Mouse (Mus musculus) T-helper 2 cell (primary cell): ENCODE data around the gene Padi2.

ENCODE experiments used
- in situ Hi-C: fragments of 300-600 bp; cut with MboI, MseI; formaldehyde crosslinking; loops from one replicate; pipeline ENCODE4 v1.15.1; 2025; ENCODE audit warnings: high pct_unique_total_duplicates

Padi2 gene

DNA sequence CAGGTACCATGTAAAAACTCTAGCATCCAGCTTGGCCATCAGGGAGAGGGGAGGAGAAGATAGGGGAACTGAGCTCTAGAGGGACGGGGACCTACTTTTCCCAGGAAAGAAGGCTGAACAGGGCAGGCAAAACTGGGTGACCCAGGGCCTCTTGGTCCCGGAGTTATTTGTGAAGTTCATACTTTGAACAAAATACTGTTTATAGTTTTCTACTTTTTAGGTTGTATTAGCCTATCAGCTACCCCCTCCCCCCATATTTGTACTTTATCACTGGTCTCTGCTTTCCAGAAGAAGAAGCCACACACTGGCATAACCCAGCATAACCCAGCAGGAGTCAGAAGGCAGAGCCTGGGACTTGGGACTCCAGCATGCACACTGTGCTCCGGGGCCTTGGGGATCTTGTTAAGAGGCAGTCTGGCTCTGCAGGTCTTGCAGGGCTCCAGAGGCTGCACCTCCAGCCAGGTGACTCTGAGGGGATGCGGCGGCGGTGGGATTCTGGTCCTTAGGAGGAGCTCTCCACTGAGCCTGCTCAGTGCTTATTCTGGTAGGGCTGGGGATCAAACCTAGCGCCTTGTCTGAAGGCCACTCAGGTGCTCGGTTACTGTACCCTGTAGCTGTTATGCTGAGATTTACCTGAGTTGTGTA is 25.0 kb upstream of the Padi2 start:
- in situ Hi-C loops: no loop called here

DNA sequence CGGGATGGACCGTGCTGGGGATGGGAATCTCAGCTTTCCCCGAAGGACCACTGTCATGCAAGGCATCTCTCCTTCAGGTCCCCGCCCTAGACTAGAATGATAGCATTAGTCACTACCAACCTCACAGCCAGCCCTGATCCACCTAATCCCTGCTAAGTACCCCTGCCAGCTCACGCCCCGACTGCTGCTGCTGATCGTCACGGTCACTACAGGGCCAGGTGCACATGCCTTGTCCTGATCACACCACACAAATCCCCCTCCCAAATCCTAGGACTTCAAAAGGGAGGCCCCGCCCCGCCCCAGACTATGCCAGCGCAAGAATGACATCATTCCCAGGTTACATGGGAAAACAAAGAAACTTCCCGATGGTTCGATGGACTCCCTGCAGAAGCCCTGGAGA is 24.4 kb upstream of the Padi2 start:
- in situ Hi-C loops: no loop called here

DNA sequence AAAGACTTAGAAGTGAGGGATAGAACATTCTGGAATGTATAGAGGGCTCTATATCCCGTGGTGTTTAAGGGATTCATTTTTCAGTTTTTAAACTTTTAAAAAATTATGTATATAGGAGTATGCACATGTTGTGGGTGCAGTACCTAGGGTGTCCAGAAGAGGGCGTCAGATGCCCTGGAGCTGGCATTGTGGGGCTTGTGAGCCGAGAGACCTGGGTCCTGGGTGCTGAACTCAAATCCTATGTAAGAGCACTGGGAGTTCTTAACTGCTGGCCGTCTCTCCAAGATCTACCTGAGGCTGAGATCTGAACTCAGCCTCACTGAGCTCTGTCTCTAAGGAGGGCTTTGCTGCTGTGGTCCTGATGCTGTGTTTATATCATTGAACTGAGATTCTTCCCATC is 23.8 kb upstream of the Padi2 start:
- in situ Hi-C loops: no loop called here

GRCm38 (mm10) chr4:140882981-140883380 is 23.2 kb upstream of the Padi2 start:
- in situ Hi-C loops: no loop called here

DNA sequence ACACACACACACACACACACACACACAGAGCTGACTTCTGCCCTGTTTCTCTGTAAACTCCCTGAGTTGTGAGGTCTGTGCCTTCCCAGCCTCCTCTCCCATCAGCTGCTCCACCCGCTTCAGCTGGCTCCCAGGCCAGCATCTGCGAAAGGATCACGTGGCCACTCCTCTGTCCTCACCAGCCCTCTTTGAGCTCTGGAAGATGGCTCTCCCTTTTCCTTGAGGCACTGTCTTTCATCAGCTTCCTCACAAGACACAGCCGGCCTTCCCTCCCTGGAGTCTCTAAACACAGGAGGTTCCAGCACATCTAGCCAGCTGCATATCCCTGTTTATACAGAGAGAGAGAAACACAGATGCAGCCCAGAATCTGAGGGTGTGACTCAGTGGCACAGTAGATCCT is 22.3 kb upstream of the Padi2 start:
- in situ Hi-C loops: no loop called here

DNA sequence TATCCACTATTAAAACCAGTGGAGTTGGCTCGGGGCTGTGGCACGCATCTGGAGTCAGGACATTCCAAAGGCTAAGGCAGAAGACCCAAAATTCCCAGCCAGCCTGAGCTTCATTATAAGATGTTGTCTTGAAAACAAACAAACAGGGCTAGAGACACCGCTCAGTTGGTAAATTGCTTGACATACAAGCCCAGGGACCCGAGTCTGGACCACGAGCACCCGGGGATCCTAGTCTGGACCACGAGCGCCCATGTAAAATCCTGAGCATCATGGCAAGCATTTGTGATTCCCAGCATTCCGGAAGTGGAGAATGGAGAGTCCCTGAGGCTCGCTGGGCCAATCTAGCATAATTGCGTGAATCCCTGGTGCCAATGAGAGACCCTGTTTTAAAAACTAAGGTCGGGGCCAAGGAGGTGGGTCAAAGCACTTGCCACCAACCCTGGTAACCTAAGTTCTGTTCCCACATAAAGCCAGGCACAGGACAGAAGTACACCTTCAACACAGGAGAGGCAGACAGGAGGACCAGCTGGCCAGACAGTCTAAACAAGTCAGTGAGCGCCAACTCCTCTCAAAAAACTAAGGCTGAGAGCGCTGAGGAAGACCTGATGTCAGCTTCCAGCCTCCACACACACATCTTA is 14.5 kb upstream of the Padi2 start:
- in situ Hi-C loops: no loop called here

- in situ Hi-C loops: no loop called here
Observed at GRCm38 (mm10) chr4:140892163-140892530, 14.0 kb upstream of the Padi2 start.

DNA sequence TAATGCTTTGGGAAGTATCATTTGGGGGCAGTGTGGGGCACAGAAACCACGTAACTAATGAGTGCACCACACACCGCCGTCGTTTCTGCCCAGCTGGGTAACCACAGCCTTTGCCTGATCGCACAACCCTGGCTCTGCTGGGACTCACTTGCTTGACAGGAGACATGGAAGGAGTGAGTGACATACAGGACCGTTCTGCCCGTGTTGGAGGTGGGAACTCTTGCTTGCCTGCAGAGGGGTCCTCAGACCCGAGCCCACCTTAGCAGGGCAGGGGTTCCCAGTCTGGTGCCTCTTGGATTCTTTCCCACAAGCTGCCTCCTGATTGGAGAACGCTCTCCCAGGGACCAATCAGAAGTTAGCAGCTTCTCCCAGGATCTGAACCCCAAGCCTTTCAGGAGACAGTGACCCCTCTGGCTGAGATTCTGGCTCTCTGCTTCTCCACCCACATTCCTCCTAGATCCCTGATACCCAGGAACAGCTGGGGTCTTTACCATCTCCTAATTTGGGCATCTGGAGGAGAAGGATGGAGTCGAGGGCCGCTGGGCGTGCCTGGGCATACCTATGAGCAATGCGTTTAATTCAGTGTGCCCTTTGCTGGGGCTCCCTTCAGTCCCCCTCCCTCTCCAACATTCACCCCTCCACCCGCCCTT is 1.2 kb upstream of the Padi2 start:
- in situ Hi-C loops: loop anchor here (10.0 kb wide), 1 partner anchor 120 kb away; no protein-coding TSS in a partner anchor

DNA sequence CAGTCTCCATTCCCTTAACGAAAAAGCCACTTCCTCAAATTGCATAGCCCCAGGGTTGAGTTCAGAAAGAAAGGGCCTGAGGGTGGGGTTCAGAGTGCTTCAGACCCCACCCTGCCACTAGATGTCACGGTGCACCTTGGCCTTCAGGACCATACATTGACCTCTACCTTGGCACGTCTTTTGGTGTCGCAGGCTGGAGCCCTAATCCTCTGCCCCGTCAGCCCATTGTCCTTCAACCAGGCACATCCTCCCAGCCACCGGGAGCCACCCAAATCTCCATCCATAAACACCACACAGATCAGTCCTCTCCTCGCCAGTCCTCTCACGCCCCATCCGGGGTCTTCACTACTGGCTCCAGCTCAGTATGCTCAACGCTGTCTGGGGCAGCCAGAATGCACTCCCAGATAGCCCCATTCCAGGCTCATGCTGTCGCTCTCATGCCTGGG is 695 bp upstream of the Padi2 start:
- in situ Hi-C loops: loop anchor here (10.0 kb wide), 1 partner anchor 121 kb away; no protein-coding TSS in a partner anchor

GRCm38 (mm10) chr4:140906827-140907280 is 710 bp downstream of the Padi2 start:
- in situ Hi-C loops: loop anchor here (10.0 kb wide), 1 partner anchor 122 kb away; no protein-coding TSS in a partner anchor

DNA sequence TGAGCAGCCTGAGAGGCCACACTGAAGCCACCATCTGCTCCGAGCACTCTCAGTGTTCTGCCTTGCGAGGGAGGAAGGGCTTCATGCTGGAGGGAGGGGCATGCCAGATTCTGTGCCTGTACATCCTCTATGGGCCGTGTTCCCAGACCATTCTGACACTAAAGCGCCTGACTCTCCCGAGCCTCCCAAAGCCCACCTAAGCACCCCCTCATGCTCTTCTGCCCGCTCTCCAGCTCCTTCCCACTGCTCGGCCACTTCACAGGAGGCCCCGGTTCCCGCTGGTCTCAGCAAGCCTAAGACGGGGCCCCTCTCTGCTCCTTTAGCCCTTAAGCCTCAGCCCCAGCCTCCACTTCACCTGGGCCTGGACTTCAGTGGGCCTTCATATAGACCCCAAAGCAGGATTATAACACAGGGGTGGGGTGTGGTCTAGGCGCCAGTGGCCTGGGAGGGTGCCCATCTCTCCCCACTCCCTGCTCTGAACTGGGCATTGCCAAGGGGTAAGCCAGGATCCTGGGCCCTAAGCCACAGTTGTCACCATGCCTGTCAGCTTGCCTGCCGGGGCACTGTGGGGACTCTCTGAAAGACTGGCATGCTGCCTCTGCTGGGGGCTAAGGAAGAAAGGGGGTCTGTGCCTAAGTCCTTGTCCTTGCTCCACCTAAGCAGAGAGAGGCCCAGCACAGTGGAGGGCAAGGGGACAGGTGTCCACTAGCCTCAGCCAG is 1.3 kb downstream of the Padi2 start:
- in situ Hi-C loops: loop anchor here (10.0 kb wide), 1 partner anchor 123 kb away; no protein-coding TSS in a partner anchor

- in situ Hi-C loops: loop anchor here (10.0 kb wide), 1 partner anchor 124 kb away; no protein-coding TSS in a partner anchor
Observed at GRCm38 (mm10) chr4:140908627-140909026, 2.5 kb downstream of the Padi2 start.

DNA sequence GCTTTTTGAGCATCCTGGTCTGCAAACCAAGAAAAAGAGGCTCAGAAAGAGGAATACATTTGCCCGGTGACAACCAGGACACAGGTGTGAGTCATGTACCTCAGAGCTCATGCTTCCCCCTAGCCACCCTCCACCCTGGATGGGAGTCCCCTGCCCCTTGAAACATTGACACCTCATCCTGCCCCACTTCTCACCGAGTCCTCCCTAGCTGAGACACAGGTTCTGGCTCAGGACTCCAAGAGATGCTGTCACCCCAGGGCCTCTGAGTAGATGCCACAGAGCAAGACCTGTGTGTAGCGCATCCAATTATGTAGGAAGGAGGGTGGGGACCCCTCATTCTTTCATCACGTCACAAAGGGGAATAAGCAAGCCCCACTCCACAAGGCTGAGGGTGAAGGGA is 3.4 kb downstream of the Padi2 start:
- in situ Hi-C loops: loop anchor here (10.0 kb wide), 1 partner anchor 125 kb away; no protein-coding TSS in a partner anchor

- in situ Hi-C loops: loop anchor here (5.0 kb wide), 1 partner anchor 47 kb away; no protein-coding TSS in a partner anchor
Observed at GRCm38 (mm10) chr4:140910661-140911310, 4.6 kb downstream of the Padi2 start.

GRCm38 (mm10) chr4:140911416-140911815 is 5.3 kb downstream of the Padi2 start:
- in situ Hi-C loops: loop anchor here (5.0 kb wide), 1 partner anchor 46 kb away; no protein-coding TSS in a partner anchor

DNA sequence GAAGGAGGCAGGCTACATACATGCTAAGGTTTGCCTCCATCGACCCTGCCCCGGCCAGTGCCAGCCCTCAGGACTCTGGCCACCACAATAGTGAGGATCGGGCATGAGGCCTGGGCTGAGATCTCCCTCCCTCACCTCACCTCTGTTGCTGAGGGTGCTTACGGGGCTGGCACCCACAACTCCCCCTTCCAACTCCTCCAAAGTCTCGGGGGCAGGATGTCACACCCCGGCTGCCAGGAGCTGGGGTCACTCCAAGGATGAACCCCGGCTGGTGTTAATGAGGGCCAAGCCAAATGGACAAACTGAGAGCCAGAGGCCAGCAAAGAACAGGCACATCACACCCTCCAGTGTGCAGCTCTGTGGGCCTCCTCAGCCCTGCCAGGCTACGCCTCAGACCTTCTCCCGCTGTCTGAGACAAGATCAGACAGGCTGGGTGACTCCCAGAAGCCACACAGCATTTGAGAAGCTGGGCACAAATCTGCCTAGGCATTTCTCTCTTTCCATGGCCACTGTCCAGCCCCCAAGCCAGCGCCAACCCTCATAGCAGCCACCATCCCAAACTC is 6.2 kb downstream of the Padi2 start:
- in situ Hi-C loops: loop anchor here (5.0 kb wide), 1 partner anchor 45 kb away; no protein-coding TSS in a partner anchor

- in situ Hi-C loops: loop anchor here (5.0 kb wide), 1 partner anchor 44 kb away; no protein-coding TSS in a partner anchor
Observed at GRCm38 (mm10) chr4:140913565-140913964, 7.4 kb downstream of the Padi2 start.

DNA sequence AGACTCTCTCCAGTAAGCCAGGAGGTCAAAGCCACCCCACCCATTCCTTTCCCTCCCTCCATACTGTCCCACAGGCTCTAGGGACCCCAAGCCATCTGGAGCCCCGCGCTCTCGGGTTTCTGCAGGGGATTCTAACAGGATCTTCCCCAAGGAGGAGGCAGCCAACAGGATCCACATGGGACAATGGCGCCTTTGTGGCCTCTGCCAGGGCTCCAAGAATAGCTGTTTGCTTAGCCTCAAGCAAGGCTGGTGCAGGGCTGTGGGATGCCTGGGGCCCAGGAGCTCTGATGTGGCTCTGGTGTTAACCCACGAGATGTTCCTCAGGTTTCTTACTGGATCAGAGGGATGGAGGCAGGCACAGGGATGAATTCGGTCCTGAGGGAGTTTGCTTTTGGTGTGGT is 8.6 kb downstream of the Padi2 start:
- in situ Hi-C loops: loop anchor here (5.0 kb wide), 1 partner anchor 43 kb away; no protein-coding TSS in a partner anchor

DNA sequence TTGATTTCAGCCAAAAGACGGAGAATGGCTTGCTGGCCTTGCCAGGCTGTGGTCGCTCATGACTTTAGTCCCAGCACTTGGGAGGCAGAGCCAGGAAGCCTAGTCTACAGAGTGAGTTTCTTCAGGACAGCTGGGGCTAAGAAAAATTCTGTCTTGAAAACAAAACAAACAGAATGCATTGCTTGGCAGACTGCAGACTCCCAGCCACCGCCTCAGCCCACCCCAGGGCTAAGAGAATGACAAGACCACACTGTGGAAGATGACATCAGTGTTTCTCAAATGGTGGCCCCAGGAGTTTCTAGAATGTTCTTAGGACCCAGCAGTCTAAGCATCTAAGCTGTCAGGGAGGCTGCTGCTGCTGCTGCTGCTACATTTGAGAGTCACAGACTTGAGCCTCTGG is 9.1 kb downstream of the Padi2 start:
- in situ Hi-C loops: no loop called here

DNA sequence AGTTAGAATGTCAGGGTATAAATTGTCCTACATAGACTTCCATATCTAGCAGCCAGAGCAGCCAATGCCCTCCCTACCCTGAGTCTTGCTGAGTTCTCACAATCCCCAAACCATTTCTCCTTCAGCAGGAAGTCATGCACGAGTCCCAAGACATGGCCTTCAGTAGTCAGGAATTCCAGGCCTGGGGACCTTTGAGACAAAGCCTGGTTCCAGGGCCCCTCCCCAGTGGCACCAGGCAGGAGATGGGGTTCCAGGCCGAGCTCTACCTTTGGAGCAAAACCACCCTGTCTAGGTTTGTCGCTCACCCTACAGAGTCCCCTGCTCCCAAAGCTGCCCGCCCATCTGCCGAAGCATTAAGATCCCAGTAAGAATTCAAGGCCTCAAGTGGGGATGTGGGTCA is 10.2 kb downstream of the Padi2 start:
- in situ Hi-C loops: no loop called here

- in situ Hi-C loops: no loop called here
Observed at GRCm38 (mm10) chr4:140917451-140917850, 11.3 kb downstream of the Padi2 start.
